Mouse (Mus musculus) layer of hippocampus, postnatal 36 days (tissue): ENCODE measurements at regions not wholly inside any gene's neighbourhood (a gene's known extent, or its start where the extent isn't known, plus 50 kb on each side); places are given as distances from the start of the nearest gene placed in this dataset.

Experiments used
- DNase-seq, 2 experiments: peaks; one replicate each; pipeline ENCODE4 v3.0.0; 2022

- DNase-seq: no peak
Measured at GRCm38 (mm10) chr10:37270236-37271000, 131.7 kb upstream of the Marcks start.

GRCm38 (mm10) chr10:37266909-37267308, 128.2 kb upstream of the Marcks start:
- no peak for DNase-seq

- no peak for DNase-seq
Measured at GRCm38 (mm10) chr10:37260791-37261488, 122.2 kb upstream of the Marcks start.

GRCm38 (mm10) chr10:37259186-37259585, 120.5 kb upstream of the Marcks start:
- no peak for DNase-seq

- no peak for DNase-seq
Measured at GRCm38 (mm10) chr10:37257544-37257943, 118.8 kb upstream of the Marcks start.

GRCm38 (mm10) chr10:37250934-37251521, 112.3 kb upstream of the Marcks start:
- DNase-seq: no peak

GRCm38 (mm10) chr10:37250157-37250556, 111.4 kb upstream of the Marcks start:
- DNase-seq: no peak

- DNase-seq: no peak
Measured at GRCm38 (mm10) chr10:37249511-37249910, 110.8 kb upstream of the Marcks start.

- no peak for DNase-seq
Measured at GRCm38 (mm10) chr10:37247121-37247520, 108.4 kb upstream of the Marcks start.

GRCm38 (mm10) chr10:37243136-37243535, 104.4 kb upstream of the Marcks start:
- DNase-seq: no peak

GRCm38 (mm10) chr10:37241821-37242263, 103.1 kb upstream of the Marcks start:
- no peak for DNase-seq

- no peak for DNase-seq
Measured at GRCm38 (mm10) chr10:37240634-37241033, 101.9 kb upstream of the Marcks start.

- no peak for DNase-seq
Measured at GRCm38 (mm10) chr10:37240201-37240600, 101.5 kb upstream of the Marcks start.

GRCm38 (mm10) chr10:37236001-37236822, 97.5 kb upstream of the Marcks start:
- DNase-seq: no peak

- DNase-seq: peak; percentile 9 to 11
Measured at GRCm38 (mm10) chr10:37231936-37232556, 93.3 kb upstream of the Marcks start.

- DNase-seq: no peak
Measured at GRCm38 (mm10) chr10:37231159-37231558, 92.4 kb upstream of the Marcks start.

- DNase-seq: no peak
Measured at GRCm38 (mm10) chr10:37227889-37228288, 89.2 kb upstream of the Marcks start.

- no peak for DNase-seq
Measured at GRCm38 (mm10) chr10:37221730-37222129, 83.0 kb upstream of the Marcks start.

GRCm38 (mm10) chr10:37220434-37220833, 81.7 kb upstream of the Marcks start:
- DNase-seq: no peak

GRCm38 (mm10) chr10:37219936-37220335, 81.2 kb upstream of the Marcks start:
- DNase-seq: no peak

- no peak for DNase-seq
Measured at GRCm38 (mm10) chr10:37219381-37219780, 80.7 kb upstream of the Marcks start.

- DNase-seq: no peak
Measured at GRCm38 (mm10) chr10:37214656-37215055, 75.9 kb upstream of the Marcks start.
